Mouse (Mus musculus) cerebellum, adult 2 months (tissue): Measurements from ENCODE around the gene Hip1.

Experiments used
- CTCF ChIP-seq: fragments of 200-500 bp; IDR thresholded peaks from 2 replicates; pipeline ENCODE4 v1.5.1; 2011; ENCODE audit warnings: low read depth, mild to moderate bottlenecking, control low read depth, low read length, moderate library complexity, borderline replicate concordance; ENCODE audit not compliant: insufficient read depth
- POLR2A ChIP-seq: fragments of 200-500 bp; IDR thresholded peaks from 2 replicates; pipeline ENCODE4 v1.6.1; 2011; ENCODE audit warnings: low read length, control low read depth, borderline replicate concordance; ENCODE audit not compliant: insufficient read depth

DNA sequence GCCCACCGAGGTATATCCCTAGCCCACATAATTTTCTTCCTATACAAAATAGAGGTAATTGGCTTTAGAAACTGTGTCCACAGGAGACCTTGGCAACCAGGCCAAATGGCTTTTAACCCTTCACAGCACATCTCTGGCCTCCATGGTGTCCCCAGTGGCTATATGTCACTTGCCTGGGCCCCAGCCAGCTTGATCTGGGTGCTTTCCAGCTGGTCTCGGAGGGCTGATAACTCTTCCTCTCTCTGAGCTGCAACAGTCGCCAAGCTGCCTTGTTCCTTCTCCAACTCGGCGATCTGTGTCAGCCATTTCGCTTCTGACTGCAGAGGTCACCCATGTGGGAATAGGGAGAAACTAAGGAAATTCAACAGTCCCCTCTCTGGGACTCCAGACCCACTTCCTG lies 113.8 kb downstream of the Hip1 start:
- no peak for TF ChIP-seq CTCF
- TF ChIP-seq POLR2A, result no peak
